Mouse (Mus musculus) hindbrain, embryonic 11.5 days (tissue): Measurements from ENCODE around the gene Tspear. TPM values are rescaled to one million over a fixed set of nuclear protein-coding genes. Genes with fewer than 3 reads are reported as not detected.
A peak's percentile ranks its signal among the peaks of the same experiment; 100 is the strongest.

ENCODE experiments used
- ATAC-seq: fragments of 200-750 bp; cut with Nextera tagmentation; 2 replicates; pipeline ENCODE4 v1.8.0; 2017; ENCODE audit warnings: mild to moderate bottlenecking, moderate TSS enrichment, moderate library complexity; ENCODE audit not compliant: low FRiP score
- DNase-seq: peaks from one replicate; pipeline ENCODE4 v3.0.0-alpha.2; 2015; ENCODE audit warnings: low spot score
- H3K27ac ChIP-seq: fragments of 300-500 bp; sonication (generic); 2 replicates; pipeline ENCODE4 v1.5.1; 2014; ENCODE audit warnings: mild to moderate bottlenecking, low read depth, low read length
- H3K27me3 ChIP-seq: fragments of 300-500 bp; sonication (generic); 2 replicates; pipeline ENCODE4 v1.6.1; 2014; ENCODE audit warnings: mild to moderate bottlenecking, low read length, moderate library complexity, mixed read lengths; ENCODE audit not compliant: control insufficient read depth, insufficient read depth
- H3K36me3 ChIP-seq: fragments of 300-500 bp; sonication (generic); 2 replicates; pipeline ENCODE4 v1.6.1; 2014; ENCODE audit warnings: mild to moderate bottlenecking, low read length, moderate library complexity, mixed read lengths; ENCODE audit not compliant: control insufficient read depth, insufficient read depth
- H3K4me1 ChIP-seq: fragments of 300-500 bp; sonication (generic); replicated peaks from 2 replicates; pipeline ENCODE4 v1.6.1; 2014; ENCODE audit warnings: low read length, mixed read lengths; ENCODE audit not compliant: control insufficient read depth, insufficient read depth
- H3K4me2 ChIP-seq: fragments of 300-500 bp; sonication (generic); replicated peaks from 2 replicates; pipeline ENCODE4 v1.6.1; 2014; ENCODE audit warnings: mild to moderate bottlenecking, low read depth, low read length
- H3K4me3 ChIP-seq: fragments of 300-500 bp; sonication (generic); 2 replicates; pipeline ENCODE4 v1.5.1; 2014; ENCODE audit warnings: low read depth, low read length
- H3K9ac ChIP-seq: fragments of 300-500 bp; sonication (generic); 2 replicates; pipeline ENCODE4 v1.6.1; 2014; ENCODE audit warnings: low read depth, low read length
- H3K9me3 ChIP-seq: fragments of 300-500 bp; sonication (generic); 2 replicates; pipeline ENCODE4 v1.6.1; 2016; ENCODE audit warnings: low read length; ENCODE audit not compliant: control insufficient read depth
- WGBS: fragments of 180-500 bp; shearing (Covaris S2); extraction: QIAGEN DNeasy Blood & Tissue Kit; methylation state at CpG from one replicate; pipeline ENCODE4 v1.1.7; 2014; 5-methylcytosine and 5-hydroxymethylcytosine counted together
- polyA plus RNA-seq: library from polyadenylated mRNA; unstranded; fragments of >200 nt; fragmentation: Nextera tagmentation; extraction: Ambion mirVana; gene quantifications from 2 replicates; pipeline ENCODE4 v1.2.1, GENCODE M21; 2014

Tspear gene
- polyA plus RNA-seq, 1 experiment from 2014 or later, result 0.56 TPM

- peak; percentile 83 for DNase-seq
- Histone ChIP-seq H3K4me2 (peak overlapping the region; percentile 69), H3K9me3 (no peaks in the 10 kb centered on the region), H3K36me3 (no peaks in the 10 kb centered on the region), H3K9ac (no peak overlapping the region), H3K27me3 (no peaks in the 10 kb centered on the region; the same call in 1 of the 2 replicates), H3K4me1 (0 out of 2 replicates have a peak, but pooled peaks cover 2% of the 10 kb centered on the region), H3K27ac (no peak overlapping the region), H3K4me3 (peak overlapping the region; percentile 54)
- peak; percentile 87 for ATAC-seq
- 10% methylated on average over 34 of the region's 35 CpGs for WGBS
Measured at GRCm38 (mm10) chr10:77902894-77903715, 216.7 kb downstream of the Tspear start.

DNA sequence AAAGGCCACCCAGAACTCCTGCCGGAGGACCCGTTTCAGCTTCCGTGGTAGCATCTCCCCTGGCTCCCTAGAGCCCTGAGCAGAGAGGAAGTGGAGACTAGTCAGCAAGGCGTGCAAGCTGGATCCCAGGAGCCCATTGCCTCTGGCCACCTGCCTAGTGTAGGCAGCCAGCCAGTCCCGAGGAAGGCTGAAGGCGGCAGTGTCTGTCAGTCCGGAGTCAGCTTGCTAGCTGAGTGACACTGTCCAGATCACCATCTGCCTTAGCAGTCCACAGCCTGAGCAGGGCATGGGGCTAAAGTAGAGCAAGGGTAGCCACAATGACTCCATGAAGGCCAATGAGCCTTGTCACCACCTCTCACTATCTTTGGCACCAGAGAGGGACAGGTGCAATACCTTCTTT, 226.2 kb downstream of the Tspear start:
- WGBS, result 80% methylated on average over 7 of the region's 7 CpGs
- H3K4me3 ChIP-seq, result no peak overlapping the region
- no peak overlapping the region for H3K27ac ChIP-seq
- no peak for ATAC-seq
- DNase-seq, result no peak
- no peaks in the 10 kb centered on the region for H3K36me3 ChIP-seq
- no peaks in the 10 kb centered on the region for H3K9me3 ChIP-seq
- no peak overlapping the region for H3K9ac ChIP-seq
- H3K4me2 ChIP-seq, result no peak overlapping the region
- no peaks in the 10 kb centered on the region for H3K27me3 ChIP-seq
- no peaks in the 10 kb centered on the region for H3K4me1 ChIP-seq

GRCm38 (mm10) chr10:77913292-77913691, 226.9 kb downstream of the Tspear start:
- ATAC-seq, result no peak
- Histone ChIP-seq H3K27me3 (no peaks in the 10 kb centered on the region), H3K4me1 (no peaks in the 10 kb centered on the region), H3K4me3 (no peak overlapping the region), H3K9ac (no peak overlapping the region), H3K4me2 (no peak overlapping the region), H3K36me3 (no peaks in the 10 kb centered on the region), H3K9me3 (no peaks in the 10 kb centered on the region), H3K27ac (no peak overlapping the region)
- DNase-seq, result no peak
- 80% methylated on average over 4 of the region's 4 CpGs for WGBS

DNA sequence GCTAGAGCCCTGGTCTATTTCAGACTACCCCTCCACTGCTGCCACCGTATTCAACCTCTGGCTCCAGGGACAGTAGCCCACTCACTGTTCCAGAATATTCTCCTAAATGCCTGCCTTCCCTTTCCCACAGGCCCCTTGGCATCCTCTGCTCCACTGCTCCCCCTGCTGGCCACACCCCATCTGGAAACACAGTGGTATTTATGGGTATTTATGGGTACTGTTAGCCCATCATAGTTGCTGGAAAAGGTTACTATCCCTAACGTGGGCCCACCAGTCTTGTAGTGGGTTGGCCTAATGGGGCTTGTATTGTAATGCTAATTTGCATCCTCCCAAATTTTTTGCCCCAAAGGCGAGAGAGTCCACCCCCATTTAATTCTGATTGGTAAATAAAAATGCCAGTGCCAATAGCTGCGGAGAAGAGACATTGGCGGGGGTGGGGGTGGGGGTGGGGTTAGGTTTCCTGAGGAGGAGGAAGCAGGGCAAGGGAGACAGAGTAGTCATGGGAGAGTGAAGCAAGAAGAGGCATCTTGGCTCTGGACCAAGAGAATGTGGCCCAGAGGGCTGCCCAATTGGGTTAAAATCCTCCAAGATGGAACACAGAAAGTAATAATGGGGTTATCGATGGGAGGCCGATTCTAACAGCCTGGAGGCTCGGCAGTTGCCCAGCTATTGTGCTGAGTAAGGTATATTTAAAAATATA, 230.4 kb downstream of the Tspear start:
- H3K9me3 ChIP-seq, result no peaks in the 10 kb centered on the region
- H3K27ac ChIP-seq, result no peak overlapping the region
- no peak overlapping the region for H3K4me2 ChIP-seq
- no peaks in the 10 kb centered on the region for H3K27me3 ChIP-seq
- ATAC-seq (no peak), DNase-seq (peak; percentile 55)
- H3K36me3 ChIP-seq, result no peaks in the 10 kb centered on the region
- no peak overlapping the region for H3K9ac ChIP-seq
- H3K4me3 ChIP-seq, result no peak overlapping the region
- H3K4me1 ChIP-seq, result no peaks in the 10 kb centered on the region
- 63% methylated on average over 8 of the region's 8 CpGs for WGBS

DNA sequence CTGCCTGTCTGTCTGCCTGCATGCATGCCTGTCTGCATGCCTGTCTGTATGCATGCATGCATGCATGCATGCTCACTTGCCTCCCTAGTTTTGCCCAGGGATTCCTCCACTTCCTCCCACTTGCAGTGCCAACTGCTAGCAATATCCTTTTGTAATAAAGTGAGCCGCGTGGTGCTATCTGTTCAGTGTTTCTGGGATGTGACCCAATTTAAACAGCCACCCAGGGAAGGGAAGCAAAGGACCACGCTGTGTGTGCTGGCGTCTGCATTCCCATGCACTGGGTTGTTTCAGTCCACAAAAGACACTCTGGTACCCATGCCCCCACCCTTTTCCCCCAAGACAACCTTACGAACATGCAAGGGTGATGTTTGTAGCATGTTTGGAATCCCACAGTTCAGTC, 234.6 kb downstream of the Tspear start:
- DNase-seq, result no peak
- ATAC-seq, result no peak
- 79% methylated on average over 5 of the region's 5 CpGs for WGBS

GRCm38 (mm10) chr10:77922681-77923080, 236.3 kb downstream of the Tspear start:
- 85% methylated on average over 4 of the region's 4 CpGs for WGBS
- H3K36me3 ChIP-seq, result no peaks in the 10 kb centered on the region
- no peaks in the 10 kb centered on the region for H3K4me1 ChIP-seq
- no peak overlapping the region for H3K4me2 ChIP-seq
- H3K27me3 ChIP-seq, result no peaks in the 10 kb centered on the region
- no peak overlapping the region for H3K4me3 ChIP-seq
- no peak overlapping the region for H3K9ac ChIP-seq
- no peak overlapping the region for H3K27ac ChIP-seq
- ATAC-seq (no peak), DNase-seq (no peak)
- H3K9me3 ChIP-seq, result no peaks in the 10 kb centered on the region

More for the DNA sequence above, 234.6 kb downstream of the Tspear start:
- Histone ChIP-seq H3K9me3 (no peaks in the 10 kb centered on the region), H3K4me2 (no peak overlapping the region), H3K27me3 (no peaks in the 10 kb centered on the region), H3K36me3 (no peaks in the 10 kb centered on the region), H3K4me1 (no peaks in the 10 kb centered on the region), H3K27ac (no peak overlapping the region), H3K4me3 (no peak overlapping the region), H3K9ac (no peak overlapping the region)

- H3K36me3 ChIP-seq, result no peaks in the 10 kb centered on the region
- WGBS, result 41% methylated on average over 7 of the region's 7 CpGs
- H3K27me3 ChIP-seq, result no peaks in the 10 kb centered on the region
- H3K4me2 ChIP-seq, result no peak overlapping the region
- H3K9ac ChIP-seq, result no peak overlapping the region
- no peak for ATAC-seq
- H3K4me1 ChIP-seq, result no peaks in the 10 kb centered on the region
- no peak overlapping the region for H3K4me3 ChIP-seq
- no peaks in the 10 kb centered on the region for H3K9me3 ChIP-seq
- DNase-seq, result peak; percentile 72
- no peak overlapping the region for H3K27ac ChIP-seq
Measured at GRCm38 (mm10) chr10:77926140-77926539, 239.8 kb downstream of the Tspear start.

- ATAC-seq, result no peak
- WGBS, result 93% methylated on average over 10 of the region's 10 CpGs
Measured at GRCm38 (mm10) chr10:77927375-77927774, 241.0 kb downstream of the Tspear start.

More at GRCm38 (mm10) chr10:77927375-77927774, 241.0 kb downstream of the Tspear start:
- Histone ChIP-seq H3K36me3 (no peaks in the 10 kb centered on the region), H3K4me1 (no peaks in the 10 kb centered on the region), H3K27me3 (no peaks in the 10 kb centered on the region), H3K4me3 (no peak overlapping the region), H3K4me2 (no peak overlapping the region), H3K9me3 (no peaks in the 10 kb centered on the region), H3K9ac (no peak overlapping the region), H3K27ac (no peak overlapping the region)
- DNase-seq, result no peak
